Mouse (Mus musculus) heart, embryonic 15.5 days (tissue): Measurements from ENCODE around the gene Gfap. TPM values are rescaled to one million over a fixed set of nuclear protein-coding genes. Genes with fewer than 3 reads are reported as not detected.

Source experiments
- ATAC-seq: fragments of 200-750 bp; cut with Nextera tagmentation; replicated peaks from 2 replicates; pipeline ENCODE4 v1.8.0; 2017; ENCODE audit warnings: low read depth, moderate TSS enrichment; ENCODE audit not compliant: insufficient number of reproducible peaks, insufficient read depth, low FRiP score
- H3K27ac ChIP-seq: fragments of 300-500 bp; sonication (generic); 2 replicates; pipeline ENCODE4 v1.5.1; 2015; ENCODE audit warnings: mild to moderate bottlenecking, inconsistent platforms
- H3K27me3 ChIP-seq: fragments of 300-500 bp; sonication (generic); 2 replicates; pipeline ENCODE4 v1.6.1; 2015; ENCODE audit warnings: inconsistent platforms
- H3K36me3 ChIP-seq: fragments of 300-500 bp; sonication (generic); 2 replicates; pipeline ENCODE4 v1.6.1; 2015; ENCODE audit warnings: mild to moderate bottlenecking, inconsistent platforms
- H3K4me1 ChIP-seq: fragments of 300-500 bp; sonication (generic); replicated peaks from 2 replicates; pipeline ENCODE4 v1.6.1; 2015; ENCODE audit warnings: inconsistent platforms
- H3K4me2 ChIP-seq: fragments of 300-500 bp; sonication (generic); 2 replicates; pipeline ENCODE4 v1.6.1; 2015; ENCODE audit warnings: inconsistent platforms, mild to moderate bottlenecking, moderate library complexity
- H3K4me3 ChIP-seq: fragments of 300-500 bp; sonication (generic); 2 replicates; pipeline ENCODE4 v1.5.1; 2015; ENCODE audit warnings: mild to moderate bottlenecking, inconsistent platforms
- H3K9ac ChIP-seq: fragments of 300-500 bp; sonication (generic); 2 replicates; pipeline ENCODE4 v1.6.1; 2015; ENCODE audit warnings: mild to moderate bottlenecking, inconsistent platforms
- H3K9me3 ChIP-seq: fragments of 300-500 bp; sonication (generic); replicated peaks from 2 replicates; pipeline ENCODE4 v1.6.1; 2016; ENCODE audit warnings: inconsistent platforms
- WGBS: fragments of 180-500 bp; shearing (Covaris S2); methylation state at CpG from one replicate; pipeline ENCODE4 v1.1.7; 2015; ENCODE audit warnings: mixed read lengths; 5-methylcytosine and 5-hydroxymethylcytosine counted together
- polyA plus RNA-seq: library from polyadenylated mRNA; unstranded; fragments of >200 nt; fragmentation: Nextera tagmentation; extraction: Ambion mirVana; gene quantifications from 2 replicates; pipeline ENCODE4 v1.2.1, GENCODE M21; 2015

The Gfap gene
- polyA plus RNA-seq, 1 experiment from 2014 or later: 0.11 TPM

DNA sequence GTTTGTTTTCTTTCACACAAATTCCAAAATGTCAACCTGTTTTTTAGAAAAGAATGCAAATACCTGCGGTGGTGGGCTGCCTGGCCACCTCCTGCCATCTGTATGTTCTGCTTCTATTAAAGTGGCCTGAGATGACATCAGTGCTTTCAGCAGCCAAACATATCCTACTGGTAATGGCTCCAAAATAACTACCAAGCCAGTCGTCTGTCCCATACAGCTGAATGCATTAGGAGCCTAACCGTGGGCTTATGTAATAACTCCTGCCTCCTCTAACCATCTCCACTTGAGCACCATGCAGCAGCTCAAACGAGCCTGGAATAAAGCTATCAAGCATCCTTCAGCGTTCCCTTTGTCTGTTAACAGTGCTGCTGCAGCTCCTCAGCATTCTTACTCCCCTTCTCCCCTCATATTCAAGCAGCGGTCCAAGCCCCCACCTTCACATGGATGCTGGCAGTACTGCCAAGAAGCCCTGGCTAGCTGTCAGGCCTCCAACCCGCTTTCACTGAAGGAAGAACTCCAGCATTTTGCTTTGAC is 25.8 kb downstream of the Gfap start:
- no peak overlapping the region for H3K4me3 ChIP-seq
- H3K9ac ChIP-seq: no peak overlapping the region
- no peaks in the 10 kb centered on the region for H3K27me3 ChIP-seq
- no peak overlapping the region for H3K27ac ChIP-seq
- 81% methylated on average over 7 of the region's 7 CpGs for WGBS
- H3K9me3 ChIP-seq: no peaks in the 10 kb centered on the region
- peaks cover 8% of the 10 kb centered on the region for H3K4me1 ChIP-seq
- ATAC-seq: no peak
- peaks cover 46% of the 10 kb centered on the region for H3K36me3 ChIP-seq
- no peak overlapping the region for H3K4me2 ChIP-seq

DNA sequence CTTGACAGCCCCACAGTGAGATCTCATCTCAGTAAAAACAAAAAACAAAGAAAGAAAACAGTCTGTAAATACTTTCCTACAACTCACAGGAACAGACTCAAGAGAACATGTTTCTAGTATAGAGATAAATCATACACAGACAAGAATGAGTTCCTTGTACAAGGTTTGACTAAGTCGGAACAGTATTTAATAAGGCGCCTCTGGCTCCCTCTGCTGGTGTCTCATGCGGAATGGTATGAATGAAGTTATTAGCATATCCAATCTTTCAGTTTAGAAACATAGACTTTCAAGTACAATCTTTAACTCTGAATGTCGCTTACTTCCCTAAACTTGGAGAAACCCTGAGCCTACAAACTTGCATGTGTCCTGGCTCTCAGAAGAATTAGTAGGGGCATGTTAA is 36.4 kb downstream of the Gfap start:
- H3K27me3 ChIP-seq: no peaks in the 10 kb centered on the region
- no peaks in the 10 kb centered on the region for H3K9me3 ChIP-seq
- no peak overlapping the region for H3K9ac ChIP-seq
- WGBS: 32% methylated on average over 4 of the region's 4 CpGs
- H3K36me3 ChIP-seq: peaks cover 67% of the 10 kb centered on the region
- H3K4me1 ChIP-seq: peaks cover 5% of the 10 kb centered on the region; the same call in 1 of the 2 replicates
- H3K4me3 ChIP-seq: no peak overlapping the region
- H3K4me2 ChIP-seq: no peak overlapping the region
- H3K27ac ChIP-seq: no peak overlapping the region
- ATAC-seq: no peak

DNA sequence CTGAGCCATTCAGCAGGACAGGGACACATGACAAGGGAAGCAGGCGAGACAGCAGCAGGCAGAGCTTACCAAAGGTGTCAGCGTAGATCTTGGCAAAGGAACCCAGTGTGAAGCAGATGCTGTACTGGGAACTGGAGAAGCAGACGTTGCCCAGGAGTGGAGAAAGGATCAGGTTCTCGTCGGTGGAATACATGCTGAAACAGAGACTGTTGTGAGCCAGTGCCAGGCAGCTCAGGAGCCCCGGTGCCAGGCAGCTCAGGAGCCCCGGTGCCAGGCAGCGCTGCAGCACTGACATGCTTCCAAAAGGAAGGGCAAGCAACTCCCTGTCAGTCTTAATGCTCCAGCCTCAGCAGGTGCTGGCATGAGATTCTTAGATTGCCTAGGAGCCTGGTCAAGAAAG is 40.8 kb downstream of the Gfap start:
- 92% methylated on average over 8 of the region's 8 CpGs for WGBS
- Histone ChIP-seq H3K27ac (no peak overlapping the region), H3K27me3 (no peaks in the 10 kb centered on the region), H3K4me2 (no peak overlapping the region), H3K4me3 (no peak overlapping the region), H3K36me3 (peaks cover 59% of the 10 kb centered on the region), H3K9ac (no peak overlapping the region), H3K4me1 (no peaks in the 10 kb centered on the region), H3K9me3 (no peaks in the 10 kb centered on the region)
- no peak for ATAC-seq

DNA sequence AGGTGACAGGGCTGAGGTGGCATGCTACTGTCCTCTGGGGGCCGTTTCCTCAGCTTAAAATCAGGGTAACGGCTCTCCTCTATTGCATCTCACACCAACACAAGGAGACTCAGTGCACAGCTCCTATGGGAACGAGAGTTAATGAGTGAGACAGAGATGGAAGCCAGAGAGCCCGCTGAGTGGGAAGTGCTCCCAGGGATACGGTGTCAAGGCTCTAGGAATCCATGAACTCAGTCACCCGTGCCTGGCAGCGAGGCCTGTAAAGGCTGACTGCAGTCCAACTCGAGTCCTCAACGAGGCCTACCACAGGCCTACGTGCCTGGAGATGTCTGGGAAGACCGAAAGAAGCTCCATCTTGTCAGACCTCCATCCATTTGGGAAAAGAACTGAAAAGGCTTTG is 41.8 kb downstream of the Gfap start:
- Histone ChIP-seq H3K9ac (no peak overlapping the region), H3K36me3 (peaks cover 68% of the 10 kb centered on the region), H3K4me2 (no peak overlapping the region), H3K4me3 (no peak overlapping the region), H3K9me3 (no peaks in the 10 kb centered on the region), H3K27me3 (no peaks in the 10 kb centered on the region), H3K27ac (no peak overlapping the region), H3K4me1 (no peaks in the 10 kb centered on the region)
- ATAC-seq: no peak
- WGBS: 94% methylated on average over 11 of the region's 11 CpGs

DNA sequence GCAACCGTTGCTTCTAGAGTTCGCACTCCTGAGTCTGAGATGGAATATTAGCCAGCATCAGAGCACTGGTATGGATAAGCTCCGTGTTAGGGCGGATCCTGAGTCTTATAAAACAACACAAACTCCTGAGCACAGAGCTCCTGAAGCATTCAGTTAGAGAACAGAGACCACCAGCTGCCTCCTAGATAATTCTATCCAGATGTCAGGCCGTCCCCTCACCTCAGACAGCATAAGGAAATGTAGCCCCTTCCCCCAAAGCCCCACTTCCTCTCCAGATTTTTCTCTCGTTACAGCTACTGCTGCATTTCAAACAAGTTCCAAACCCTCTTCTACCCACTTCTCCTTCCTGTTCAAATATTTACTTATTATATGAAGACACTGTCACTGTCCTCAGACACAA is 44.8 kb downstream of the Gfap start:
- Histone ChIP-seq H3K9ac (no peak overlapping the region), H3K4me1 (no peaks in the 10 kb centered on the region), H3K36me3 (peaks cover 64% of the 10 kb centered on the region), H3K27ac (no peak overlapping the region), H3K9me3 (no peaks in the 10 kb centered on the region), H3K4me3 (no peak overlapping the region), H3K27me3 (no peaks in the 10 kb centered on the region), H3K4me2 (no peak overlapping the region)
- no peak for ATAC-seq
- 81% methylated on average over 6 of the region's 6 CpGs for WGBS

DNA sequence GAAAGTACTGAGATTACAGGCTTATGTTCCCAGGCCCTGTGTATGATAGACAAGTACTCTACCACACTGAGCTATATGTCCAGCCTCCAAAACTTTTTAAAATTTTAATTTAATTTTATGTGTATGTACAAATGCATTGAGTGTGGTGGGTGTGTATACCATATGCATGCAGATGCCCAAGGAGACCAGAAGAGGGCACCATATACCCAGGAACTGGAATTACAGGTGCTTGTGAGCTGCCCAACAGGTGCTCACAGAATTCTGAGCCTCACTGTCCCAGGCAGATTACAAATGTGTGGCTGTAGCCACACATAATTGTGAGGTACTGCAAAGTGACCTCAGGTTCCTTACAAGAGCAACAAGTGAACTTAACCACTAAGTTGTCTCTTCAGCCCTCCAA is 47.0 kb downstream of the Gfap start:
- no peak for ATAC-seq
- Histone ChIP-seq H3K9me3 (no peaks in the 10 kb centered on the region), H3K36me3 (peaks cover 75% of the 10 kb centered on the region), H3K27me3 (no peaks in the 10 kb centered on the region), H3K27ac (no peak overlapping the region), H3K4me3 (no peak overlapping the region), H3K9ac (no peak overlapping the region), H3K4me2 (no peak overlapping the region), H3K4me1 (no peaks in the 10 kb centered on the region)

DNA sequence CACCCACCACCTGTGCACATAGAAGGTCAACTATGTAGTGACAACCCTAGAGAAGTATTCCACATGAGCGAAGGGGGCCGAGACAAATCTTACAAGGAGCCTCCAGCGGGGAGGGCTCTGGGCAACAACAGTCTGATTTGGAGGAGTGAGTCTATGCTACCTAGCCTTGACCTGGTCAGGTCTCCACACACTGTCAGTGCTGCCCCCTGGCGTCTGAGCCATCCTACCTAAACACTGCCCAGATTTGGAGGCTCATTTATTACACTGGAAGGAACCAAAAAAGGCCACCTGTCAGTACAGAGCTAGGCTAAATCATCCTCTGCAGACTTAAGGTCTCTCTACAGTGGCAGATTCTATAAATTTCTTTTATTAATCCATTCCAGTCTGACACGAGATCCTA is 48.8 kb downstream of the Gfap start:
- H3K36me3 ChIP-seq: peaks cover 79% of the 10 kb centered on the region
- H3K9me3 ChIP-seq: no peaks in the 10 kb centered on the region
- no peak overlapping the region for H3K4me2 ChIP-seq
- 62% methylated on average over 5 of the region's 5 CpGs for WGBS
- H3K27me3 ChIP-seq: no peaks in the 10 kb centered on the region
- no peak overlapping the region for H3K9ac ChIP-seq
- H3K4me1 ChIP-seq: no peaks in the 10 kb centered on the region
- no peak overlapping the region for H3K4me3 ChIP-seq
- H3K27ac ChIP-seq: no peak overlapping the region
- 0 out of 2 replicates have a peak, but pooled peaks have one; percentile 22 for ATAC-seq

DNA sequence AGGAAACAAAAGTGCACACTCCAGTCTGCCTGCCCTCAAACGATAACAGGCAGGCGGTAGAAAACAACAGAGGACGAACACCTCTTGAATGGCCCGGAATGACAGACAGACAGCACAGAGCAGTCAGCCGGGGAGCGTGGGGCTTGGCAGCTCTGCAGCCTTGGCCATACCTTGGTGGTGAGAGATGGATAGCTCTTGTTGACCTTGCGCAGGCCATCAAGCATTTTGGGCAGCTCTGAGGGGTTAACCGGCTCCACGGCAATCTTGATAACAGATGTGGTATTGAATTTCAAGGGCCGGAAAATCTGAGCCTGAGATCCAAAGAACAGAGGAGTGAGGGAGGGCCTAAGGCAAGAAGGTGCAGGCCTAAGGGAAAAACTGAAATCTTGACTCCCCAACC is 54.8 kb downstream of the Gfap start:
- no peak overlapping the region for H3K9ac ChIP-seq
- no peak for ATAC-seq
- H3K27ac ChIP-seq: no peak overlapping the region
- H3K27me3 ChIP-seq: no peaks in the 10 kb centered on the region
- no peaks in the 10 kb centered on the region for H3K4me1 ChIP-seq
- H3K9me3 ChIP-seq: no peaks in the 10 kb centered on the region
- H3K4me3 ChIP-seq: no peak overlapping the region
- WGBS: 79% methylated on average over 10 of the region's 10 CpGs
- peaks cover 95% of the 10 kb centered on the region for H3K36me3 ChIP-seq
- no peak overlapping the region for H3K4me2 ChIP-seq

DNA sequence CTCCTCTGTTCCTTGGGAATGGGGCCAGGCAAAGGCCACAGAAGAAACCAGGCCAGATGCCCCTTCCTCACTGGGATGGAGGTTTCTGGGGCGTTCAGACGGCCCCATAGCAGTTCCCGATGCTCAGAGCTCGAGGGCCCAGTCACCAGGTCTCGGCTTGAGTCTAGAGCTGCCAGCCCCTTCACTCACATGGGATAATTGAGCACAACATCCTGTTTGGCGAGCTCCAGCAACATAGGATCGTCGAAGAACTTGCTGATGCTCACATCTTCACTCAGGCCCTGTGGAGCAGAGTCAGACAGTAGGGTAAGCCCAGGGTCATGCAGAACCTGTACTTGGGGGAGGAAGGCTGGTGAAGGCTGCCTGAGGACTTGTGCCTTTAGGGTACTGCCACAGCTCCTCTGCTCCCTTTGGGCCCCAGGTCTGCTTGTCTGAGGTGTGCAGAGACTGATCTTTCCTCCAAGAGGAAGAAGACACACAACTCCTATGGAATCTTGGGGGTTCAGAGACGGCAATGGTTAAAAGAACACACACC is 62.0 kb downstream of the Gfap start:
- H3K27ac ChIP-seq: no peak overlapping the region
- no peaks in the 10 kb centered on the region for H3K9me3 ChIP-seq
- no peaks in the 10 kb centered on the region for H3K27me3 ChIP-seq
- no peak overlapping the region for H3K4me2 ChIP-seq
- ATAC-seq: no peak
- no peak overlapping the region for H3K9ac ChIP-seq
- peaks cover 59% of the 10 kb centered on the region for H3K36me3 ChIP-seq
- H3K4me3 ChIP-seq: no peak overlapping the region
- 86% methylated on average over 9 of the region's 9 CpGs for WGBS
- H3K4me1 ChIP-seq: no peaks in the 10 kb centered on the region

DNA sequence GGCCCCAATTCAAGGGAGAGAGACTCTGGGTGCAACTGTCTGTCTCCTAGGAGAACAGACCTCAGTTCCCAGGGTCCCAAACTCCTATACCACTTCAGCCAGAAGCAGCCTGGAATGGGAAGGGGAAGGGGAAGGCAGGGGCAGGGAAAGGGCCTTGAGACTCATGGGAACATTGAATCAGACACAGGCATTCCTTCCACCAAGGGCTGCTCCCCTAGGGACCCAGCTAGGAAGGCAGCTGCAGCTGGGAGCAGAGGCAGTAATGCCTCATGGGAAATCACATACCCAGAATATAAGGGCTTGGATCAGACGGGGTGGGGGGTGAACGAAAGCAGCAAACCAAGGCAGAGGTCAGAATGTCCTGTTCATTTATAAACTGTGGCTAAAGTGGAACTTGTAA is 62.6 kb downstream of the Gfap start:
- ATAC-seq: no peak
- Histone ChIP-seq H3K4me1 (no peaks in the 10 kb centered on the region), H3K9ac (no peak overlapping the region), H3K27ac (no peak overlapping the region), H3K4me3 (no peak overlapping the region), H3K9me3 (no peaks in the 10 kb centered on the region), H3K27me3 (no peaks in the 10 kb centered on the region), H3K36me3 (peaks cover 53% of the 10 kb centered on the region), H3K4me2 (no peak overlapping the region)
- WGBS: 80% methylated on average over 2 of the region's 2 CpGs

DNA sequence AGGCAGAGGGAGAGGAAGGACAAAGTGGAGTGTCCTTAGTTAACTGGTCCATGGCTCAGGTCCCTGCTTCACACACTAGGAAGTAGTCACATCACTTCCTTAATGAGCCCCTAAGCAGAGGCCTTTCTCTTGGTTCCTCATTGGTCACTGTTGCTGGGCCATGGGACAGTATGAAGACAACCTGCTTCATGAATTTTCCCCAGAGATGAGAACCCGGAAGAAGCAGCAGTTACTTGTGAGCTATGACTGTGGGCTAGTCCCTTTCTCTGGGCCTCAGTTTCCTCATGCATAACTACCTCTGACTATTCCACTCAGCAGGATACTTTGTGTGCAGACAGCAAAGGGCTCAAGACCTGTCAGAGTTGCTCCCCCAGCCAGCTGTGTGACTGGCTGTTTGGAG is 63.3 kb downstream of the Gfap start:
- H3K27me3 ChIP-seq: no peaks in the 10 kb centered on the region
- H3K9me3 ChIP-seq: no peaks in the 10 kb centered on the region
- peaks cover 46% of the 10 kb centered on the region for H3K36me3 ChIP-seq
- no peaks in the 10 kb centered on the region for H3K4me1 ChIP-seq
- H3K9ac ChIP-seq: no peak overlapping the region
- no peak for ATAC-seq
- 77% methylated on average over 1 of the region's 1 CpGs for WGBS
- no peak overlapping the region for H3K27ac ChIP-seq
- no peak overlapping the region for H3K4me2 ChIP-seq
- H3K4me3 ChIP-seq: no peak overlapping the region
